Mouse (Mus musculus) ES-E14 (cell line): ENCODE data around the gene Sorcs1. TPM values are rescaled to one million over a fixed set of nuclear protein-coding genes. Genes with fewer than 3 reads are reported as not detected.

Experiments used
- DNase-seq: peaks from one replicate; pipeline ENCODE4 v3.0.0-alpha.2; 2013; ENCODE audit warnings: low read depth, low spot score
- H3K27ac ChIP-seq: 2 replicates; pipeline ENCODE4 v1.5.1; 2012; ENCODE audit warnings: low read depth, mild to moderate bottlenecking, low read length, moderate library complexity, mixed read lengths; ENCODE audit not compliant: poor library complexity, insufficient read depth, severe bottlenecking
- H3K36me3 ChIP-seq: 2 replicates; pipeline ENCODE4 v1.6.1; 2012; ENCODE audit warnings: mild to moderate bottlenecking, low read length, moderate library complexity, mixed read lengths; ENCODE audit not compliant: control insufficient read depth, poor library complexity, insufficient read depth, severe bottlenecking
- H3K4me1 ChIP-seq, 2 experiments: fragments of 150-350 bp in 1 of 2; sonication (generic) in 1 of 2; 2 replicates each; pipeline ENCODE4 v1.6.1; 2012; ENCODE audit warnings: low read length in 2 of 2, mild to moderate bottlenecking in 1 of 2, mixed read lengths in 1 of 2; ENCODE audit not compliant: control insufficient read depth in 2 of 2, insufficient read depth in 2 of 2, poor library complexity in 1 of 2
- H3K4me3 ChIP-seq, 2 experiments: fragments of 150-350 bp in 1 of 2; sonication (generic) in 1 of 2; 2 replicates each; pipeline ENCODE4 v1.5.1; 2012; ENCODE audit warnings: low read length in 2 of 2, low read depth in 1 of 2, mild to moderate bottlenecking in 1 of 2, mixed read lengths in 1 of 2; ENCODE audit not compliant: insufficient read depth in 1 of 2, poor library complexity in 1 of 2, severe bottlenecking in 1 of 2
- H3K9ac ChIP-seq: 2 replicates; pipeline ENCODE4 v1.6.1; 2012; ENCODE audit warnings: low read depth, mild to moderate bottlenecking, low read length, mixed read lengths; ENCODE audit not compliant: poor library complexity, insufficient read depth, severe bottlenecking
- H3K9me3 ChIP-seq: fragments of 150-350 bp; sonication (generic); 2 replicates; pipeline ENCODE4 v1.6.1; 2012; ENCODE audit warnings: low read depth, mild to moderate bottlenecking, low read length; ENCODE audit not compliant: control insufficient read depth, insufficient read depth
- CHD2 ChIP-seq: IDR thresholded peaks from 2 replicates; pipeline ENCODE4 v1.6.1; 2014; ENCODE audit warnings: mild to moderate bottlenecking, low read depth, low read length, inconsistent platforms
- HCFC1 ChIP-seq: IDR thresholded peaks from 2 replicates; pipeline ENCODE4 v1.6.1; 2012; ENCODE audit warnings: low read length, inconsistent platforms, borderline replicate concordance; ENCODE audit not compliant: insufficient read depth
- MAFK ChIP-seq: IDR thresholded peaks from 2 replicates; pipeline ENCODE4 v1.6.1; 2014; ENCODE audit warnings: mild to moderate bottlenecking, low read depth, low read length, inconsistent platforms; ENCODE audit not compliant: insufficient read depth
- ZC3H11A ChIP-seq: IDR thresholded peaks from 2 replicates; pipeline ENCODE4 v1.6.1; 2012; ENCODE audit warnings: low read depth, mild to moderate bottlenecking, inconsistent platforms, low read length, borderline replicate concordance
- ZNF384 ChIP-seq: IDR thresholded peaks from 2 replicates; pipeline ENCODE4 v1.6.1; 2012; ENCODE audit warnings: low read depth, low read length, inconsistent platforms
- in situ Hi-C, 2 experiments: fragments of 600-800 bp; cut with MboI; formaldehyde crosslinking; loops; one replicate each; pipeline ENCODE4 v1.15.1; 2025; ENCODE audit warnings: low sequenced_read_pairs in 2 of 2, inconsistent platforms in 1 of 2; ENCODE audit not compliant: unreplicated experiment in 2 of 2
- total RNA-seq: library from RNA; depleted of rRNA; stranded (reverse); fragments of 300-350 nt; gene quantifications from 2 replicates; pipeline ENCODE4 v1.2.3, GENCODE M21; 2012

The Sorcs1 gene
- total RNA-seq, 1 experiment: 0.09 TPM

DNA sequence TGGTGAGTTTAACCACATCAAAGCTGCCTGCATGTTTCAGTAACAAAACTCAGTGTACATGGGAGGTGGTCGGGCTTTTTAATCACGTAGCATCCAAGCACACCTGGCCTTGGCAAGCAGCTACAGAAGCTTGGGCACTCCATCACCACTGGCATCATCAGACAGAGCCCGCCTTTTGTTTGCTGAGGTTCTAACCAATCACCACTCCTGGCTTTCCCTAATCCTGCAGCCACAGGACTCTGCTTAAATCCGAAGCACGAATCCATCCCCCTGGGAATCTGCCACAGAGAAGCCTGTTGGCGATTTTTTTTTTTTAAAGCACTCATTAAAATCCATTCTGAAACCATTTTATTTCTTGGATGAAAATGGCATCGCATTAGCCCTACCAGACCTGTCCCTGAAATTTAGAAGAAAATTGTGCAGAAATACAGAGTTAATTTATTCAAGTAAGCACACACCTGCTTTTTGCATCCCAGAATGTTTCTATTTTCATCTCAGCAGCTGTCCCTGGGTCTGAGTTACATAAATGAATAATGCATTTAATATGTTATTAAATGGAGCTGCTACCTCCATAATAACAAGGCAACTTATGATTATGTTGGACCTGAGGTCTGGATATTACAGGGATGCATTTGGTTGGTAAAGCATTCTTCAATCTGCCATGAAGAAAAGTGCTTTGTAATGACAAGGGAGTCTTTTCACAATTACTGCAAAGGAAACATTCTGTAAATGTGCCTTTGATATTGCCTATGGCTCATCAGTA is 463.8 kb downstream of the Sorcs1 start:
- no peak for DNase-seq
- in situ Hi-C loops: no loop called here

DNA sequence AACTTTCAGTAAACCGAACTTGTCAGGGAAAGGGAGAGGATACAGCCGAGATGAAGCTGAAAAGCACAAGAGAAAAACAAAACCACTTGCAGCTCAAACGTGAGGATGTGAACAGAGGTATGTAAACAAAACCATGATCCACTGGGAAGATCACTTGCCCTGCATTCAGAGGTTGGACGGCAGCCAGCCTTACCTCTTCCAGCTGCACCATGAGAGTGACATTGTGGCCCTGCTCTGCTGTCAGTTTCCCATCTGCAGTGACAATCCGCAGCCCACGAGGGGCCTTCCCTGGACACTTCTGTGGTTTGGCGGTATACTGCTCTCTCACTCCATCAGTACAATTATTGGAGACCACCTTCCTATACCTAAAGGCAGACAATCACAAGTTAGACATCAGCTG is 468.0 kb downstream of the Sorcs1 start:
- no peaks in the 10 kb centered on the region for H3K9me3 ChIP-seq
- TF ChIP-seq MAFK (no peak), HCFC1 (no peak), ZC3H11A (no peak), ZNF384 (no peak), CHD2 (no peak)
- no peak overlapping the region for H3K9ac ChIP-seq
- in situ Hi-C loops: no loop called here
- H3K4me1 ChIP-seq: no peaks in the 10 kb centered on the region
- no peak overlapping the region for H3K4me3 ChIP-seq
- no peak overlapping the region for H3K27ac ChIP-seq
- H3K36me3 ChIP-seq: no peaks in the 10 kb centered on the region
- DNase-seq: no peak

More for the DNA sequence above, 463.8 kb downstream of the Sorcs1 start:
- no peaks in the 10 kb centered on the region for H3K4me1 ChIP-seq
- no peak for TF ChIP-seq ZNF384
- no peak for TF ChIP-seq HCFC1
- TF ChIP-seq CHD2: no peak
- TF ChIP-seq ZC3H11A: no peak
- TF ChIP-seq MAFK: no peak
- H3K36me3 ChIP-seq: no peaks in the 10 kb centered on the region
- no peak overlapping the region for H3K9ac ChIP-seq
- H3K27ac ChIP-seq: no peak overlapping the region
- no peak overlapping the region for H3K4me3 ChIP-seq
- no peaks in the 10 kb centered on the region for H3K9me3 ChIP-seq

DNA sequence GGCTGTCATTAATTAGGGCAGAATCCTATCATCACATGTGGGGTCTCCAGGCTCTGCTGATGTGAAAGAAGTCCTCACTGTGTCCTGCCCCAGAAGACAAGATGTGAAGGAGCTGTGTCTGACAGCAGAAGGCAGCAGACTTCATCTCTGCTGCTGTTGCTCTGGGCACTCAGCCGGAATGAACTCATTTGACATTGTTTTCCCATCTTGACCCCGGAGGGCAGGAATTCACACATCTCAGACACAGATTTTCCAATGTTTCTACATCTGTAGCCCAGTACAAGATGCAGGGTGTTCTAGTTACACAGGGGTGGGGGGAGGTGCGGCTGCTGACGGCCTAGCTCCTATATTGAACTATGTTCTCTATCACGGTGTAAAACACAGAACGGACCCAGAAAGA is 474.1 kb downstream of the Sorcs1 start:
- H3K9ac ChIP-seq: no peak overlapping the region
- H3K36me3 ChIP-seq: no peaks in the 10 kb centered on the region
- TF ChIP-seq ZC3H11A: no peak
- no peak for TF ChIP-seq CHD2
- TF ChIP-seq ZNF384: no peak
- TF ChIP-seq HCFC1: no peak
- H3K4me1 ChIP-seq: no peaks in the 10 kb centered on the region
- in situ Hi-C loops: no loop called here
- H3K9me3 ChIP-seq: no peaks in the 10 kb centered on the region
- no peak overlapping the region for H3K27ac ChIP-seq
- DNase-seq: no peak
- H3K4me3 ChIP-seq: no peak overlapping the region

DNA sequence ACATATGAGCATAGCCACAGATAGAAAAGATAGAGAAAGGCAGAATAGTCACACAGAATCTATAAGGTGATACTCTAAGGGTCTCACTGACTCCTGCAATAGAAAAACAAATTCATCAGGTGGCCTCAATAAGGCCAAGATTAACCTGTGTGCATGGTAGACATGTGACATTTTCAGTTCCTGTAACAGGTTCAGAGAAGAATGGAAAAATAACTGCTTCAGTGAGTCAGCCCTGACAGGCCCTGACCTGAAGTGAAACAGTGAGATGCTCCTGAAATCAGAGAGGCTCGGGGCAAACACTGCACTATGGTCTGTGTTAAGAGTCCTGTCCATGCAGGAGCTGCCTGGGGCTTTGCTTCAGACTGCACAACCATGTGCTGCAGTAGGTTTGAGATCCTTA is 481.9 kb downstream of the Sorcs1 start:
- no peak for DNase-seq
- Histone ChIP-seq H3K36me3 (no peaks in the 10 kb centered on the region), H3K9ac (no peak overlapping the region), H3K4me1 (no peaks in the 10 kb centered on the region), H3K9me3 (no peaks in the 10 kb centered on the region), H3K4me3 (no peak overlapping the region), H3K27ac (no peak overlapping the region)
- in situ Hi-C loops: no loop called here
- no peak for TF ChIP-seq CHD2

DNA sequence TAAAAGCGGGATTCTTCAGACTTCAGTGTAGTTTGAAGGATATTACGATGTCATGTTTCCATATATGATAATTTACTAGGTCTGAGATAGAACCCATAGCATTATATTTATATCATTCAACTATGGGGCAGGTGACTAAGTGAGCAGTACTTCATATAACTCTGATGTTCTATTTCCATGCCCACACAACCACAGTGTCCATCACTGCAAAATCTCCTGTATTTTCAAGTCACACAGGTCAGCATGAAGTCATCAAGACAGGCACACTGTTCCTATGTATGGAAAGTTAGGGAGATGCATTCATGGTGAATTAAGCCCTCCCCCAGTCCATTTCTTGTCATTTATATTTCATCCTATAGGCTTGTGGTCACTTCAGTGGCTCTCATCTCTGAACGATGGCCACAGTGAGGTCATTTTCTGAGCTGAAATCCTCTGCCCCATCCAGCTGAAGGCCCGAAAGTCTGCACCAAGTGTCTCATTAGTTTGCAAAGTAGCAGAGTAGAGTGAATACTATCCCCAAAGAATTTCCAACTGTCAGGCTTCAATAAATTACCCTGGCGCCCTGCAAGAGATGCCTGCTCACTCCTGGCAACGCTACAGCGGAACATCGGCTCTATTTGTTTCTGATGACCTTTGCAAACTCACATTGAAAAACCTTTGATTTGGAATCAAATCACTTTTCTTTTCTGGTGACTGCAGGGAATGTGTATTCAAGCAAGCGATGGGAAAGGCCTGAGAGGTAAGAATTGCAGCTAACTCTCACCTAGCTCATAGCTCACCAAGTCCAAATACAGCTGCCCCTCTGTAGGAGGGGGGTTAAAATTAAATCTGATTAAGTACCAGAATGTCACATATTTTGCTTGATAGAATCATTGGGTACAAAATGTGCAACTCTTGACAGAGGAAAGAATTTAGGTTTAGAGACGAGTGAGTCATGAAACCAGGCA is 492.4 kb downstream of the Sorcs1 start:
- Histone ChIP-seq H3K9ac (no peak overlapping the region), H3K4me1 (no peaks in the 10 kb centered on the region), H3K36me3 (no peaks in the 10 kb centered on the region), H3K27ac (no peak overlapping the region), H3K4me3 (no peak overlapping the region), H3K9me3 (no peaks in the 10 kb centered on the region)
- DNase-seq: no peak
- in situ Hi-C loops: no loop called here
- TF ChIP-seq MAFK: no peak
- TF ChIP-seq HCFC1: no peak
- TF ChIP-seq ZC3H11A: no peak
- no peak for TF ChIP-seq ZNF384
- no peak for TF ChIP-seq CHD2
